Mouse (Mus musculus): ENCODE measurements at regions not wholly inside any gene's neighbourhood (a gene's known extent, or its start where the extent isn't known, plus 50 kb on each side); places are given as distances from the start of the nearest gene placed in this dataset.

DNA sequence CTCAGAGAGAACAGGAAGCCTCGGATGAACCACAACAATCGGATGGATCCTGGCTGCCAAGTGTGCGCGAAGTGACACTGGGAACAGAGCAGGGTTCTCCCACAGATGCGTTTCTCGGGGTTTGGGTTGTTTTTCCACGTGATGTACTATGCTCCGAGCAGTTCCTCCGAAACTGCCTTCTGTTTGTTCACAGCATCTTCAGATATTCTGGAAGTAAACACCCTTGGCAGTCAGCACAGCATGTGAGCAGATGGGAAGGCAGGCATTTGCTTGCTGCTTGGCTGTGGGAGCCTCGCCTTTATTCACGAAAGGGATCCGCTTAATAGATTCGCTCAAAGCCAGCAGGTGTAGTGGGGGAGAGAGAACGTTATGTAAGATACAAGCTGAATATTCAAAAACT, 53.0 kb upstream of the Egr2 start:
- Histone ChIP-seq H3K9ac (replicated peaks) (no peak overlapping the region), H3K4me2 (no peak overlapping the region), H3K9me3 (peaks cover 9% of the 10 kb centered on the region), H3K36me3 (no peaks in the 10 kb centered on the region), H3K27me3 (no peaks in the 10 kb centered on the region), H3K27ac (no peak overlapping the region), H3K4me1 (replicated peaks) (no peaks in the 10 kb centered on the region), H3K4me3 (replicated peaks) (no peak overlapping the region)
- no peak for ATAC-seq (ENCODE audit: insufficient number of reproducible peaks, insufficient read depth, low FRiP score, low TSS enrichment, low read depth)
- WGBS, result 70% methylated on average over 14 of the region's 14 CpGs

DNA sequence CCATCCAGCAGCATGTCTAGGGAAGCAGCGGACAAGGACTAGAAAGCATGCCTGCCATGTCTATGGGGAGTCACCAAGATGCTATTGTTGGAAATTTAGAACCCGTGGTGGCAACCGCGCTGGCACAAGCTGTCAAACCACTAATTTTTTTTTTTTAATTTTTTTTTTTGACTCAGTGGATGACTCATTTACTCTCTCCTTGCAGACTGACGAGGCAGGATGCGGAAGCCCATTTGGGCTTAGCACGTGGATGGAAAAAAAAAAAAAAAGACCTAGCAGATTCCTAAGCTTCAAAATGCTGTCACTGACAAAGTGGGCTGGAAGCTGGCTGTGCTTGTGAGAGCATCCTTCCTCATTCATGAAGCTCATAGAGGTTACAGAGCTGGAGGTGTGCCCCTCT, 51.9 kb upstream of the Egr2 start:
- Histone ChIP-seq H3K4me3 (replicated peaks) (no peak overlapping the region), H3K9ac (replicated peaks) (no peak overlapping the region), H3K4me1 (replicated peaks) (no peaks in the 10 kb centered on the region), H3K27ac (no peak overlapping the region), H3K4me2 (no peak overlapping the region), H3K9me3 (peaks cover 9% of the 10 kb centered on the region), H3K36me3 (no peaks in the 10 kb centered on the region), H3K27me3 (no peaks in the 10 kb centered on the region)
- 80% methylated on average over 7 of the region's 7 CpGs for WGBS
- no peak for ATAC-seq (ENCODE audit: insufficient number of reproducible peaks, insufficient read depth, low FRiP score, low TSS enrichment, low read depth)

DNA sequence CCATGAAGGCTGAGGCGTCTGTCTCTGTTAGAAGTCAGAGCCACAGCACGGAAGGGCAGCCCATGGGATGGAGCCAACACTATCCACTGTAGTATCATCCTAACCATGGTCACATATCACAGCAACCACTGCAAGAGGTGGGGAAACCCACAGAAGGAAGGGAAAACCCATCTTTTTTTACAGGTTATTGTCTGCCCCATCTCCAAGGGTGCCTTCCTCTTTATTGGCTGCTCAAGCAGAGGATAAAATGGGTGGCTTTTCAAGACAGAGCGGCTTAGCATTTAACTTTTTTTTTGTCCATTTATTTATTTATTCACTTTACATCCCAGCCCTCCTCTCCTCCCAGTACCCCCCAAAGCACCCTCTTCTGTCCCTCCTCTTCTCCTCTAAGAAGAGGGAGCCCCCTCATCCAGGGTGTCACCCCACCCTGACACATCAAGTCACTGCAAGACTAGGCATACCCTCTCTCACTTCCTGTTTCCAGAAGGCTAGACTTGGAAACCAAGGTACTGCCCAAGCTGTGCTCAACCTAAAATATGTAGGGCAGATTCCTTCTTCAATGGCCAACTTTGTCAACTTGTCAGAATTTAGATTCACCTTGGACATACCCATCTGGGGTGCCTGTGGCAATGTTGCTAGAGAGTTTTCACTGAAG, 51.1 kb upstream of the Egr2 start:
- Histone ChIP-seq H3K27me3 (no peaks in the 10 kb centered on the region), H3K9ac (replicated peaks) (no peak overlapping the region), H3K27ac (no peak overlapping the region), H3K4me3 (replicated peaks) (no peak overlapping the region), H3K36me3 (no peaks in the 10 kb centered on the region), H3K4me2 (no peak overlapping the region), H3K4me1 (replicated peaks) (no peaks in the 10 kb centered on the region), H3K9me3 (peaks cover 9% of the 10 kb centered on the region)
- 80% methylated on average over 3 of the region's 3 CpGs for WGBS
- no peak for ATAC-seq (ENCODE audit: insufficient number of reproducible peaks, insufficient read depth, low FRiP score, low TSS enrichment, low read depth)
